Mouse (Mus musculus): ENCODE data around the gene Myo10. TPM values are rescaled to one million over a fixed set of nuclear protein-coding genes. Genes with fewer than 3 reads are reported as not detected.

The Myo10 gene
- polyA plus RNA-seq, 1 experiment = 32.8 TPM

- H3K27ac ChIP-seq (ENCODE audit: insufficient read depth, low read length) = 0 out of 2 replicates have a peak overlapping the region, but pooled peaks have one; percentile 76
- no peak for TF ChIP-seq CTCF (IDR thresholded peaks at IDR 0.05; ENCODE audit: extremely low read depth, insufficient read depth, low read length)
- TF ChIP-seq POLR2A (IDR thresholded peaks at IDR 0.05; ENCODE audit: extremely low read depth, insufficient read depth, low read length) = no peak
- H3K4me1 ChIP-seq (ENCODE audit: control insufficient read depth, insufficient read depth, low read length) = 0 out of 2 replicates have a peak, but pooled peaks cover 1% of the 10 kb centered on the region
- H3K4me3 ChIP-seq (ENCODE audit: insufficient read depth, low read length) = peak overlapping the region; percentile 95
Observed at GRCm38 (mm10) chr15:25844013-25844570, 221.8 kb downstream of the Myo10 start.

GRCm38 (mm10) chr15:25844771-25845170, 222.4 kb downstream of the Myo10 start:
- 0 out of 2 replicates have a peak, but pooled peaks cover 1% of the 10 kb centered on the region for H3K4me1 ChIP-seq (ENCODE audit: control insufficient read depth, insufficient read depth, low read length)
- TF ChIP-seq CTCF (IDR thresholded peaks at IDR 0.05; ENCODE audit: extremely low read depth, insufficient read depth, low read length) (no peak), POLR2A (IDR thresholded peaks at IDR 0.05; ENCODE audit: extremely low read depth, insufficient read depth, low read length) (no peak)
- no peak overlapping the region for H3K27ac ChIP-seq (ENCODE audit: insufficient read depth, low read length)
- peak overlapping the region; percentile 95; the same call in 1 of the 2 replicates for H3K4me3 ChIP-seq (ENCODE audit: insufficient read depth, low read length)

- H3K27ac ChIP-seq (ENCODE audit: insufficient read depth, low read length) = no peak overlapping the region
- H3K4me1 ChIP-seq (ENCODE audit: control insufficient read depth, insufficient read depth, low read length) = 0 out of 2 replicates have a peak, but pooled peaks cover 1% of the 10 kb centered on the region
- H3K4me3 ChIP-seq (ENCODE audit: insufficient read depth, low read length) = no peak overlapping the region
- no peak for TF ChIP-seq POLR2A (IDR thresholded peaks at IDR 0.05; ENCODE audit: extremely low read depth, insufficient read depth, low read length)
- TF ChIP-seq CTCF (IDR thresholded peaks at IDR 0.05; ENCODE audit: extremely low read depth, insufficient read depth, low read length) = no peak
Observed at GRCm38 (mm10) chr15:25847576-25848168, 225.3 kb downstream of the Myo10 start.

- TF ChIP-seq POLR2A (IDR thresholded peaks at IDR 0.05; ENCODE audit: extremely low read depth, insufficient read depth, low read length) (no peak), CTCF (IDR thresholded peaks at IDR 0.05; ENCODE audit: extremely low read depth, insufficient read depth, low read length) (no peak)
- H3K4me1 ChIP-seq (ENCODE audit: control insufficient read depth, insufficient read depth, low read length) = peaks cover 2% of the 10 kb centered on the region; the same call in 1 of the 2 replicates
Observed at GRCm38 (mm10) chr15:25850552-25850951, 228.2 kb downstream of the Myo10 start.

GRCm38 (mm10) chr15:25854270-25854904, 232.1 kb downstream of the Myo10 start:
- H3K4me1 ChIP-seq (ENCODE audit: control insufficient read depth, insufficient read depth, low read length) = peaks cover 3% of the 10 kb centered on the region
- TF ChIP-seq CTCF (IDR thresholded peaks at IDR 0.05; ENCODE audit: extremely low read depth, insufficient read depth, low read length) = no peak
- TF ChIP-seq POLR2A (IDR thresholded peaks at IDR 0.05; ENCODE audit: extremely low read depth, insufficient read depth, low read length) = no peak
- no peak overlapping the region for H3K27ac ChIP-seq (ENCODE audit: insufficient read depth, low read length)
- H3K4me3 ChIP-seq (ENCODE audit: insufficient read depth, low read length) = no peak overlapping the region

More at GRCm38 (mm10) chr15:25850552-25850951, 228.2 kb downstream of the Myo10 start:
- Histone ChIP-seq H3K27ac (ENCODE audit: insufficient read depth, low read length) (no peak overlapping the region), H3K4me3 (ENCODE audit: insufficient read depth, low read length) (no peak overlapping the region)

GRCm38 (mm10) chr15:25858611-25859058, 236.3 kb downstream of the Myo10 start:
- H3K27ac ChIP-seq (ENCODE audit: insufficient read depth, low read length) = no peak overlapping the region
- TF ChIP-seq CTCF (IDR thresholded peaks at IDR 0.05; ENCODE audit: extremely low read depth, insufficient read depth, low read length) (no peak), POLR2A (IDR thresholded peaks at IDR 0.05; ENCODE audit: extremely low read depth, insufficient read depth, low read length) (no peak)
- no peak overlapping the region for H3K4me3 ChIP-seq (ENCODE audit: insufficient read depth, low read length)
- peaks cover 3% of the 10 kb centered on the region for H3K4me1 ChIP-seq (ENCODE audit: control insufficient read depth, insufficient read depth, low read length)

- peaks cover 3% of the 10 kb centered on the region for H3K4me1 ChIP-seq (ENCODE audit: control insufficient read depth, insufficient read depth, low read length)
- TF ChIP-seq POLR2A (IDR thresholded peaks at IDR 0.05; ENCODE audit: extremely low read depth, insufficient read depth, low read length) = no peak
- no peak overlapping the region for H3K4me3 ChIP-seq (ENCODE audit: insufficient read depth, low read length)
- H3K27ac ChIP-seq (ENCODE audit: insufficient read depth, low read length) = no peak overlapping the region
Observed at GRCm38 (mm10) chr15:25859469-25859868, 237.1 kb downstream of the Myo10 start.

- Histone ChIP-seq H3K4me3 (ENCODE audit: insufficient read depth, low read length) (no peak overlapping the region), H3K27ac (ENCODE audit: insufficient read depth, low read length) (no peak overlapping the region), H3K4me1 (ENCODE audit: control insufficient read depth, insufficient read depth, low read length) (peaks cover 2% of the 10 kb centered on the region; the same call in 1 of the 2 replicates)
- TF ChIP-seq CTCF (IDR thresholded peaks at IDR 0.05; ENCODE audit: extremely low read depth, insufficient read depth, low read length) = no peak
- TF ChIP-seq POLR2A (IDR thresholded peaks at IDR 0.05; ENCODE audit: extremely low read depth, insufficient read depth, low read length) = no peak
Observed at GRCm38 (mm10) chr15:25861900-25862299, 239.6 kb downstream of the Myo10 start.

Other genes starting within 250 kb of the Myo10 start
- 424 and 485 TPM in 2 replicates for gene Basp1, start 208.8 kb upstream of the Myo10 start, polyA plus RNA-seq (2012; rRNA removed)
- 24.3 TPM in 2 replicates for gene Retreg1, start 220.7 kb downstream of the Myo10 start, polyA plus RNA-seq (2012; rRNA removed)

Data from cortical plate, adult 2 months (tissue).